Mouse (Mus musculus) fibroblast of lung, adult 2 months (primary cell): ENCODE measurements around the gene Ss18l2.

ENCODE experiments used
- DNase-seq: peaks from one replicate; pipeline ENCODE4 v3.0.0-alpha.2; 2011; ENCODE audit warnings: low read depth

Gene Ss18l2

GRCm38 (mm10) chr9:121709898-121710583 lies at the start of gene Ss18l2:
Gene Ss18l2 (plus strand): TSS chr9:121710329.
- peak; percentile 97 for DNase-seq

- DNase-seq = no peak
Measured at GRCm38 (mm10) chr9:121663467-121663866, 46.7 kb upstream of the Ss18l2 start.

- DNase-seq = no peak
Measured at GRCm38 (mm10) chr9:121664104-121664503, 46.0 kb upstream of the Ss18l2 start.

GRCm38 (mm10) chr9:121666957-121667630 lies 43.0 kb upstream of the Ss18l2 start:
- no peak for DNase-seq

GRCm38 (mm10) chr9:121667822-121668221 lies 42.3 kb upstream of the Ss18l2 start:
- no peak for DNase-seq

GRCm38 (mm10) chr9:121669348-121669791 lies 40.8 kb upstream of the Ss18l2 start:
- peak; percentile 21 for DNase-seq

- no peak for DNase-seq
Measured at GRCm38 (mm10) chr9:121671300-121671699, 38.8 kb upstream of the Ss18l2 start.

GRCm38 (mm10) chr9:121672311-121672710 lies 37.8 kb upstream of the Ss18l2 start:
- DNase-seq = peak; percentile 54

GRCm38 (mm10) chr9:121673716-121674115 lies 36.4 kb upstream of the Ss18l2 start:
- no peak for DNase-seq

GRCm38 (mm10) chr9:121675011-121675410 lies 35.1 kb upstream of the Ss18l2 start:
- no peak for DNase-seq

GRCm38 (mm10) chr9:121675556-121675955 lies 34.6 kb upstream of the Ss18l2 start:
- no peak for DNase-seq

- DNase-seq = no peak
Measured at GRCm38 (mm10) chr9:121677069-121677468, 33.1 kb upstream of the Ss18l2 start.

- DNase-seq = no peak
Measured at GRCm38 (mm10) chr9:121677476-121677875, 32.7 kb upstream of the Ss18l2 start.

- DNase-seq = peak; percentile 48
Measured at GRCm38 (mm10) chr9:121679549-121679948, 30.6 kb upstream of the Ss18l2 start.

GRCm38 (mm10) chr9:121681191-121681590 lies 28.9 kb upstream of the Ss18l2 start:
- DNase-seq = no peak

GRCm38 (mm10) chr9:121682037-121682680 lies 28.0 kb upstream of the Ss18l2 start:
- DNase-seq = no peak

- no peak for DNase-seq
Measured at GRCm38 (mm10) chr9:121684702-121685101, 25.4 kb upstream of the Ss18l2 start.

GRCm38 (mm10) chr9:121690200-121690651 lies 19.9 kb upstream of the Ss18l2 start:
- DNase-seq = no peak

GRCm38 (mm10) chr9:121690734-121691133 lies 19.4 kb upstream of the Ss18l2 start:
- no peak for DNase-seq

- no peak for DNase-seq
Measured at GRCm38 (mm10) chr9:121694736-121695135, 15.4 kb upstream of the Ss18l2 start.

- DNase-seq = no peak
Measured at GRCm38 (mm10) chr9:121696626-121697025, 13.5 kb upstream of the Ss18l2 start.

- DNase-seq = no peak
Measured at GRCm38 (mm10) chr9:121697150-121698049, 12.7 kb upstream of the Ss18l2 start.
